Mouse (Mus musculus) midbrain, postnatal 0 days (tissue): ENCODE results near the gene Mest. TPM values are rescaled to one million over a fixed set of nuclear protein-coding genes. Genes with fewer than 3 reads are reported as not detected.
A peak's percentile ranks its signal among the peaks of the same experiment; 100 is the strongest.

Experiments used
- ATAC-seq: fragments of 200-750 bp; cut with Nextera tagmentation; 2 replicates; pipeline ENCODE4 v1.8.0; 2017; ENCODE audit warnings: moderate number of reproducible peaks, mild to moderate bottlenecking, moderate TSS enrichment, moderate library complexity; ENCODE audit not compliant: low FRiP score
- DNase-seq: peaks from one replicate; pipeline ENCODE4 v3.0.0-alpha.2; 2015; ENCODE audit warnings: low spot score
- H3K27ac ChIP-seq: fragments of 300-500 bp; sonication (generic); 2 replicates; pipeline ENCODE4 v1.5.1; 2014; ENCODE audit warnings: low read depth, mild to moderate bottlenecking, low read length, mixed read lengths
- H3K27me3 ChIP-seq: fragments of 300-500 bp; sonication (generic); 2 replicates; pipeline ENCODE4 v1.6.1; 2014; ENCODE audit warnings: low read length, control low read depth, mixed read lengths; ENCODE audit not compliant: insufficient read depth
- H3K36me3 ChIP-seq: fragments of 300-500 bp; sonication (generic); 2 replicates; pipeline ENCODE4 v1.6.1; 2014; ENCODE audit warnings: low read length, control low read depth, mixed read lengths; ENCODE audit not compliant: insufficient read depth
- H3K4me1 ChIP-seq: fragments of 300-500 bp; sonication (generic); 2 replicates; pipeline ENCODE4 v1.6.1; 2014; ENCODE audit warnings: mild to moderate bottlenecking, control low read depth, antibody characterized with exemption, low read length, mixed read lengths; ENCODE audit not compliant: insufficient read depth
- H3K4me2 ChIP-seq: fragments of 300-500 bp; sonication (generic); 2 replicates; pipeline ENCODE4 v1.6.1; 2014; ENCODE audit warnings: low read depth, mild to moderate bottlenecking, low read length, mixed read lengths; ENCODE audit not compliant: poor library complexity, severe bottlenecking
- H3K4me3 ChIP-seq: fragments of 300-500 bp; sonication (generic); 2 replicates; pipeline ENCODE4 v1.5.1; 2014; ENCODE audit warnings: low read depth, mild to moderate bottlenecking, low read length, moderate library complexity
- H3K9ac ChIP-seq: fragments of 300-500 bp; sonication (generic); replicated peaks from 2 replicates; pipeline ENCODE4 v1.6.1; 2014; ENCODE audit warnings: mild to moderate bottlenecking, low read length, moderate library complexity, mixed read lengths; ENCODE audit not compliant: poor library complexity, severe bottlenecking
- H3K9me3 ChIP-seq: fragments of 300-500 bp; sonication (generic); 2 replicates; pipeline ENCODE4 v1.6.1; 2016; ENCODE audit warnings: low read length, control low read depth
- CTCF ChIP-seq: IDR thresholded peaks from 2 replicates; pipeline ENCODE4 v1.5.1; 2016; ENCODE audit warnings: antibody characterized with exemption, mild to moderate bottlenecking
- WGBS: fragments of 180-500 bp; shearing (Covaris S2); extraction: QIAGEN DNeasy Blood & Tissue Kit; methylation state at CpG from one replicate; pipeline ENCODE4 v1.1.7; 2014; 5-methylcytosine and 5-hydroxymethylcytosine counted together
- polyA plus RNA-seq: library from polyadenylated mRNA; unstranded; fragments of >200 nt; fragmentation: Nextera tagmentation; extraction: Ambion mirVana; gene quantifications from 2 replicates; pipeline ENCODE4 v1.2.1, GENCODE M21; 2015
- total RNA-seq: library from RNA; depleted of rRNA; stranded (reverse); fragments of >200 nt; gene quantifications from 2 replicates; pipeline ENCODE4 v1.2.3, GENCODE M21; 2014

The Mest gene
- total and polyA plus RNA-seq, 2 experiments from 2014 or later, result 165 to 323 TPM

DNA sequence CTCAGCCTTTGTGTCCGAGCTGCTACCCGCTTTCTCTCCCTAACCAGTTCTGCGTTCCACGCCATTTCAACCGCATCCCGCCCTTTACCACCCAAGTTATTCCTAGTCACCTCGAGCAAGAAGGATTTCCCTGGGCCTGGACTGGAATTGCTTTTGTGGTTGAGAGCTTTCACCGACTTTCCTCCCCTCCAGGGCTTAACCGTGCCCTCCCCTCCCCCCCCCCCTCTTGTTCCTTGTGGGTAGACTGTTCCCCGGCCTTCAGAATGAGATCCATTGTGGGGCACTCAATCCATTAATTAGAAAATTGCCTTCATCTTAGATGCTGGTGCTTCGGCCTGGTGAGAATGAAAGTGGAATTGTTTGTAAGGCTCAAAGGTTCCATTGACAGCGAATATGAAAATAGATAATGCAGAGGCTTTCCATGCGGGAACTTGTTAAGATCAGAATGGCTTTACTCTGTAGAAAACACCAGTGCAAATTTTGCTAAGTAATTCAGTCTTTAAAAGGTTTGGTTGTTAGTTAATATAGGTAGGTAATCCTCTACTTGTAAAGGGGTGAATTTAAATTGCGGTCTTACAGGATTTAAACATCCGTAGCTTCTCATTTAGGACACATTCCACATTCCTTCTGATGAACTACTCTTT lies 12.5 kb downstream of the Mest start:
- ATAC-seq, result no peak
- no peak for TF ChIP-seq CTCF
- Histone ChIP-seq H3K27ac (peak overlapping the region; percentile 51; the same call in 1 of the 2 replicates), H3K9ac (no peak overlapping the region), H3K4me1 (no peaks in the 10 kb centered on the region; the same call in 1 of the 2 replicates), H3K36me3 (no peaks in the 10 kb centered on the region), H3K9me3 (peaks cover 12% of the 10 kb centered on the region; the same call in 1 of the 2 replicates), H3K4me2 (peak overlapping the region; percentile 1; the same call in 1 of the 2 replicates), H3K4me3 (no peak overlapping the region), H3K27me3 (no peaks in the 10 kb centered on the region)
- WGBS, result 50% methylated on average over 14 of the region's 15 CpGs
- DNase-seq, result no peak

- H3K36me3 ChIP-seq, result no peaks in the 10 kb centered on the region
- TF ChIP-seq CTCF, result no peak
- DNase-seq (no peak), ATAC-seq (no peak)
- H3K9ac ChIP-seq, result no peak overlapping the region
- H3K27ac ChIP-seq, result 0 out of 2 replicates have a peak overlapping the region, but pooled peaks have one; percentile 51
- WGBS, result 45% methylated on average over 13 of the region's 13 CpGs
- no peaks in the 10 kb centered on the region; the same call in 1 of the 2 replicates for H3K4me1 ChIP-seq
- no peak overlapping the region for H3K4me2 ChIP-seq
- H3K9me3 ChIP-seq, result peaks cover 12% of the 10 kb centered on the region; the same call in 1 of the 2 replicates
- H3K4me3 ChIP-seq, result no peak overlapping the region
- no peaks in the 10 kb centered on the region for H3K27me3 ChIP-seq
Observed at GRCm38 (mm10) chr6:30736372-30736762, 13.0 kb downstream of the Mest start.

- H3K9ac ChIP-seq, result peak overlapping the region; percentile 82
- peak; percentile 67; the same call in 1 of the 2 replicates for ATAC-seq
- DNase-seq, result peak; percentile 92
- H3K9me3 ChIP-seq, result peaks cover 12% of the 10 kb centered on the region; the same call in 1 of the 2 replicates
- H3K4me2 ChIP-seq, result peak overlapping the region; percentile 53
- H3K36me3 ChIP-seq, result no peaks in the 10 kb centered on the region
- no peaks in the 10 kb centered on the region; the same call in 1 of the 2 replicates for H3K4me1 ChIP-seq
- peak; percentile 77 for TF ChIP-seq CTCF
- H3K4me3 ChIP-seq, result peak overlapping the region; percentile 57
- no peaks in the 10 kb centered on the region for H3K27me3 ChIP-seq
- peak overlapping the region; percentile 87 for H3K27ac ChIP-seq
- WGBS, result 52% methylated on average over 29 of the region's 29 CpGs
Observed at GRCm38 (mm10) chr6:30736864-30737547, 13.7 kb downstream of the Mest start.

DNA sequence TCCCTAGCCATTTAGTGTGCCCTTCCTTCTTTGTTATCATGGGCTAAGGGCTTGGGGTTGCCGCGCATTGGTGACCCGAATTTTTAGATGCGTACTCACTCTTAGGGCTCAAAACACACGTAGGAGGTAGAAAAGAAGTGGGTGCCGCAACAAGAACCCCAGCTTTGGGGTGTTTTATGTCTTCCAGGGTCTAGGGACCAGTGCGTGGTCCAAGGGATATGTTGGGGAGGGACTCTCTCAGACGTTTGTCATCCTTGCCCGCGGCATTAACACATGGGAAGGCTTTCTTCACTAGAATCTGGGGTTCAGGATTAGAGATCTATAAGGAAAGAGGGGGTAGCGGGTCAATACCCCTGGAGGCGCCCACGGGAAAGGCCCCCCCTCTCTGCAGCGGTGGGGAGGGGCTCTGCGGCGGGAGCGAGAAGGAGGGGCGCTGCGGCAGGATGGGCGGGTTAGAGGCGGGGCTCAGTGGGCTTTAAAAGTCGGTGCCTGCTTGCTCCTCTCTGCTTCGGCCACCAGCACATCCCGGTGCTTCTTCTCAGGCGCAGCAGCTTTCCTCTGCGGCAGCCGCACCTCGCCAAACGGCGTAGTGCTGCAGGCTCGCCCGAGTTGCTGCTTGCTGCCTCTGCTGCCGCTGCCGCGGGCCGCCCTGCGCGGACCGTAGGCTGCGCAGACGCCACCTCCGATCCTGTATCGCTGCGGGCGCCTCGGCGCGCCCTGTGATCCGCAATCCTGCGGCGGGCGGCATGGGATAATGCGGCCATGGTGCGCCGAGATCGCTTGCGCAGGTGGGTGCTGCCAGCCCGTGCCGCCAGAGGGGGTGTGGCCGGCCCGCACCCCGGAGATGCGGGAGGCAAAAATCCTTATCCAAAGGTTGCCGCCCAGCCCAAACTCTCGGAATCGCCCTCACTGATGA lies 14.5 kb downstream of the Mest start:
- peak; percentile 20 for TF ChIP-seq CTCF
- peak overlapping the region; percentile 82 for H3K9ac ChIP-seq
- H3K9me3 ChIP-seq, result peaks cover 12% of the 10 kb centered on the region; the same call in 1 of the 2 replicates
- peak overlapping the region; percentile 87 for H3K27ac ChIP-seq
- peak overlapping the region; percentile 57 for H3K4me3 ChIP-seq
- peak overlapping the region; percentile 53 for H3K4me2 ChIP-seq
- H3K36me3 ChIP-seq, result peaks cover 7% of the 10 kb centered on the region
- no peaks in the 10 kb centered on the region for H3K27me3 ChIP-seq
- ATAC-seq (peak; percentile 74), DNase-seq (peak; percentile 85)
- H3K4me1 ChIP-seq, result no peaks in the 10 kb centered on the region; the same call in 1 of the 2 replicates
- WGBS, result 52% methylated on average over 65 of the region's 66 CpGs

GRCm38 (mm10) chr6:30738464-30739006 lies 15.2 kb downstream of the Mest start:
- no peaks in the 10 kb centered on the region for H3K27me3 ChIP-seq
- H3K36me3 ChIP-seq, result peaks cover 13% of the 10 kb centered on the region
- 50% methylated on average over 20 of the region's 20 CpGs for WGBS
- H3K9me3 ChIP-seq, result peaks cover 12% of the 10 kb centered on the region; the same call in 1 of the 2 replicates
- peak overlapping the region; percentile 57 for H3K4me3 ChIP-seq
- no peak for ATAC-seq
- H3K9ac ChIP-seq, result peak overlapping the region; percentile 82
- no peaks in the 10 kb centered on the region for H3K4me1 ChIP-seq
- H3K4me2 ChIP-seq, result peak overlapping the region; percentile 53
- TF ChIP-seq CTCF, result no peak
- DNase-seq, result no peak
- peak overlapping the region; percentile 87 for H3K27ac ChIP-seq
